Mouse (Mus musculus) testis, adult 2 months (tissue): ENCODE measurements around the gene Ctnna3.

Source experiments
- CTCF ChIP-seq: fragments of 200-500 bp; IDR thresholded peaks from 2 replicates; pipeline ENCODE4 v1.5.1; 2012; ENCODE audit warnings: low read depth, mild to moderate bottlenecking, inconsistent platforms, low read length, moderate library complexity; ENCODE audit not compliant: control insufficient read depth, insufficient read depth, insufficient replicate concordance
- POLR2A ChIP-seq: fragments of 200-500 bp; IDR thresholded peaks from 2 replicates; pipeline ENCODE4 v1.6.1; 2012; ENCODE audit warnings: low read depth, mild to moderate bottlenecking, inconsistent platforms, low read length, moderate library complexity; ENCODE audit not compliant: control insufficient read depth

- TF ChIP-seq CTCF (no peak), POLR2A (no peak)
Measured at GRCm38 (mm10) chr10:64373288-64373687, 943.4 kb downstream of the Ctnna3 start.
